Mouse (Mus musculus) cerebellum, adult 9-10 months (tissue): ENCODE data around the gene Lzic.
"Not testable (repeated sequence)": the region's sequence is repeated elsewhere in the genome, so short reads cannot be mapped to it uniquely, and the experiment has no call there.

ENCODE experiments used
- DNase-seq: peaks from one replicate; pipeline ENCODE4 v3.0.0; 2022

Lzic gene

GRCm38 (mm10) chr4:149485053-149485824, at the start of gene Lzic, which contains the start of gene Nmnat1:
Gene Lzic, plus strand, starts transcription at chr4:149485229.
Gene Nmnat1, minus strand, starts transcription at chr4:149485202.
- DNase-seq: peak; percentile 89

GRCm38 (mm10) chr4:149440576-149440975, 44.5 kb upstream of the Lzic start:
- no peak for DNase-seq

GRCm38 (mm10) chr4:149442436-149442835, 42.6 kb upstream of the Lzic start:
- DNase-seq: no peak

GRCm38 (mm10) chr4:149444465-149444864, 40.6 kb upstream of the Lzic start:
- DNase-seq: no peak

GRCm38 (mm10) chr4:149444964-149445701, 39.9 kb upstream of the Lzic start:
- peak; percentile 92 for DNase-seq

GRCm38 (mm10) chr4:149445868-149446267, 39.2 kb upstream of the Lzic start:
- DNase-seq: peak; percentile 64

GRCm38 (mm10) chr4:149446309-149446708, 38.7 kb upstream of the Lzic start:
- no peak for DNase-seq

- DNase-seq: no peak
Observed at GRCm38 (mm10) chr4:149450636-149451035, 34.4 kb upstream of the Lzic start.

- no peak for DNase-seq
Observed at GRCm38 (mm10) chr4:149453656-149454055, 31.4 kb upstream of the Lzic start.

GRCm38 (mm10) chr4:149454263-149454662, 30.8 kb upstream of the Lzic start:
- DNase-seq: no peak

- no peak for DNase-seq
Observed at GRCm38 (mm10) chr4:149454879-149455278, 30.1 kb upstream of the Lzic start, which contains the start of gene Rbp7. Gene Rbp7, minus strand, starts transcription at chr4:149454978.

GRCm38 (mm10) chr4:149457163-149457562, 27.9 kb upstream of the Lzic start:
- DNase-seq: not testable (repeated sequence)

GRCm38 (mm10) chr4:149457831-149458430, 27.1 kb upstream of the Lzic start:
- no peak for DNase-seq

GRCm38 (mm10) chr4:149458526-149458925, 26.5 kb upstream of the Lzic start:
- no peak for DNase-seq

GRCm38 (mm10) chr4:149459425-149459824, 25.6 kb upstream of the Lzic start:
- no peak for DNase-seq

- not testable (repeated sequence) for DNase-seq
Observed at GRCm38 (mm10) chr4:149460475-149460874, 24.6 kb upstream of the Lzic start.

- DNase-seq: peak; percentile 82
Observed at GRCm38 (mm10) chr4:149461579-149462304, 23.3 kb upstream of the Lzic start.

- no peak for DNase-seq
Observed at GRCm38 (mm10) chr4:149462305-149462971, 22.6 kb upstream of the Lzic start.

- DNase-seq: no peak
Observed at GRCm38 (mm10) chr4:149463435-149463950, 21.5 kb upstream of the Lzic start.

- no peak for DNase-seq
Observed at GRCm38 (mm10) chr4:149469557-149469956, 15.5 kb upstream of the Lzic start.

- no peak for DNase-seq
Observed at GRCm38 (mm10) chr4:149475096-149475495, 9.9 kb upstream of the Lzic start.

GRCm38 (mm10) chr4:149477078-149477477, 8.0 kb upstream of the Lzic start, which contains the start of gene Tmem274:
Gene Tmem274, plus strand, starts transcription at chr4:149477378.
- DNase-seq: no peak
